ENCODE assay signal across 8 mouse cellular contexts in the genomic region with DNA sequence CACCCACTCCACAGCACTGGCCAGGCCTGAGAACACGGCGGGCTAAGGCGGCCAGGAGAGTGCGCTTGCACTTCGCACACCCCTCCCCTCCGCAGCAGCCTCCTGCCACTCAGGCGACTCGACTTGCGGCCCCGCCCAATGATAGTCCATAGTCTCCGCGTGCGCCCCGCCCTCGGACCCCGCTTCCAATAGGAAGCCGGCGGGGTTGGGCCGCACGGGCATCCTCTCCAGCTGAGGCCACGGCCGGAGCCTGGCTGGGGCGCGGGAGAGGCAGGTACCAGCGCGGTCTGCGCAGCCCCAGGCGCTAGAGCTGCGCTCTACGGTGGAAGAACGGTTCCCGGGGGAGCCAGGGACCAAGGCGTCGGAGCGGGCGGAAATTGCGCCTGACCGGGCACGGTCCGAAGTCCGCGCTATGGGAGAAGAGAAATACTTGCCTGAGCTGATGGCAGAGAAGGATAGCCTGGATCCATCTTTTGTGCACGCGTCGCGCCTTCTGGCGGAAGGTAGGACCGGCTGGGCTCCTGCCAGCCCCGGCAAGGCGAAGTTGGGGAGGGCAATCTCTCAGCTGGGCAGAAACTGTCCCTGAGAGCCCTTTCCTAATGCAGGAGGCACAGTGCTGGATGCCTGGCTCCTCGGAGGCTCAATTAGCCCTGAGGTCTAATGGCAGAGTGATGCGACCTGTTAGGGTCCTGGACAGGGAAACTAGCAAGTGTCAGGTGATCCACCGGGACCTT. TPM values are rescaled to one million over a fixed set of nuclear protein-coding genes. Genes with fewer than 3 reads are reported as not detected.
DNase-seq lines count a peak whose midpoint lies in the region; ATAC-seq and TF ChIP-seq lines count a peak whose summit lies in the region.

A gene (plus strand): TSS at position 209 of the 734 bp plus-strand sequence.

- H3K27me3 ChIP-seq in hindbrain, embryonic 13.5 days = no peaks in the 10 kb centered on the region
- no peaks in the 10 kb centered on the region for H3K27me3 ChIP-seq in lung, postnatal 0 days (replicated peaks; ENCODE audit: insufficient read depth, low read length)

- ATAC-seq in hindbrain, embryonic 13.5 days (ENCODE audit: low FRiP score) = peak; percentile 99
- ATAC-seq in lung, postnatal 0 days = peak; percentile 97

- WGBS in hindbrain, embryonic 13.5 days = under 1% methylated on average over 53 of the region's 53 CpGs
- WGBS in lung, postnatal 0 days = under 1% methylated on average over 47 of the region's 53 CpGs

- H3K4me3 ChIP-seq in hindbrain, embryonic 13.5 days = peak within 1 kb of the TSS; percentile 69
- peak within 1 kb of the TSS; percentile 10; the same call in 1 of the 2 replicates for H3K4me3 ChIP-seq in lung, postnatal 0 days (ENCODE audit: low read depth, low read length)

- no peak for TF ChIP-seq CTCF in lung, postnatal 0 days (IDR thresholded peaks at IDR 0.05)

- H3K36me3 ChIP-seq in hindbrain, embryonic 13.5 days = no peaks in the 10 kb centered on the region
- H3K36me3 ChIP-seq in lung, postnatal 0 days (ENCODE audit: insufficient read depth, low read length) = no peaks in the 10 kb centered on the region

- peak within 1 kb of the TSS; percentile 73 for H3K4me2 ChIP-seq in hindbrain, embryonic 13.5 days
- peak within 1 kb of the TSS; percentile 45 for H3K4me2 ChIP-seq in lung, postnatal 0 days (replicated peaks; ENCODE audit: low read depth, low read length)

- DNase-seq in adrenal gland, adult (ENCODE audit: inconsistent age in 2 of 2, low spot score in 1 of 2) = peak; percentile 70 to 79
- DNase-seq in cerebellum, postnatal 14 days = peak; percentile 95 to 96
- peak; percentile 84 to 88 for DNase-seq in frontal cortex, postnatal 14 days (ENCODE audit: low spot score in 2 of 2)
- DNase-seq in layer of hippocampus, postnatal 14 days (ENCODE audit: low spot score in 2 of 2) = peak; percentile 89 to 92
- peak; percentile 73 for DNase-seq in lung, postnatal 0 days (ENCODE audit: low spot score)
- peak; percentile 97 for DNase-seq in retina, postnatal 1 day
- no peak for DNase-seq in natural killer cell, adult 2 months (ENCODE audit: low spot score in 2 of 2)

- no peak for TF ChIP-seq EP300 in lung, postnatal 0 days (IDR thresholded peaks at IDR 0.05)

- peak within 1 kb of the TSS; percentile 81 for H3K9ac ChIP-seq in hindbrain, embryonic 13.5 days
- H3K9ac ChIP-seq in lung, postnatal 0 days (replicated peaks; ENCODE audit: low read depth) = no peak within 1 kb of the TSS

- H3K9me3 ChIP-seq in hindbrain, embryonic 13.5 days = no peaks in the 10 kb centered on the region
- H3K9me3 ChIP-seq in lung, postnatal 0 days (ENCODE audit: low read length) = no peaks in the 10 kb centered on the region

- H3K4me1 ChIP-seq in hindbrain, embryonic 13.5 days (replicated peaks) = peaks cover 5% of the 10 kb centered on the region
- H3K4me1 ChIP-seq in lung, postnatal 0 days (ENCODE audit: insufficient read depth, low read depth, low read length) = no peaks in the 10 kb centered on the region; the same call in 1 of the 2 replicates

- peak within 1 kb of the TSS; percentile 86 for H3K27ac ChIP-seq in hindbrain, embryonic 13.5 days
- H3K27ac ChIP-seq in lung, postnatal 0 days (ENCODE audit: low read length) = no peak within 1 kb of the TSS

RNA-seq across cellular contexts. Expression of the gene that starts here (rescaled TPM):
- polyA plus RNA-seq in hindbrain, embryonic 13.5 days (2015; fragmentation: Nextera tagmentation; extraction: Ambion mirVana) = 53.7 and 54.1 TPM in 2 replicates
- total RNA-seq in layer of hippocampus, postnatal 14 days (2021) = 10 to 100 TPM; 11.0 to 11.9 TPM
- polyA plus RNA-seq in lung, postnatal 0 days (2015; fragmentation: Nextera tagmentation; extraction: Ambion mirVana) = 0.12 and 0.18 TPM in 2 replicates

Comparison
In these comparisons a context has a peak if more than half of its experiments do, and no peak if none do; other contexts are left out.
1. RNA of the gene that starts here (polyA plus RNA-seq): 53.7 to 54.1 TPM in hindbrain, embryonic 13.5 days; 0.12 to 0.18 TPM in lung, postnatal 0 days; every median in the first group is over 10 times any median in the second.
2. Peak in DNase-seq, ATAC-seq, H3K4me3 ChIP-seq and H3K4me2 ChIP-seq in lung, postnatal 0 days; RNA of the gene not detected or under 1 TPM.
3. DNase-seq: peak in adrenal gland, adult (2 of 2), cerebellum, postnatal 14 days (2 of 2), frontal cortex, postnatal 14 days (2 of 2), layer of hippocampus, postnatal 14 days (2 of 2) and retina, postnatal 1 day (single experiment); none in natural killer cell, adult 2 months (0 of 2).